Mouse (Mus musculus) CH12.LX (cell line): ENCODE measurements around the gene Gbgt1. TPM values are rescaled to one million over a fixed set of nuclear protein-coding genes. Genes with fewer than 3 reads are reported as not detected.

Experiments
- DNase-seq: peaks from one replicate; pipeline ENCODE4 v3.0.0-alpha.2; 2013; ENCODE audit errors: extremely low read depth
- H3K27ac ChIP-seq: 2 replicates; pipeline ENCODE4 v1.5.1; 2012; ENCODE audit warnings: low read depth, mild to moderate bottlenecking, control low read depth, moderate library complexity; ENCODE audit not compliant: insufficient read depth
- H3K27me3 ChIP-seq: replicated peaks from 2 replicates; pipeline ENCODE3; 2012; ENCODE audit warnings: inconsistent platforms
- H3K36me3 ChIP-seq, 2 experiments: replicated peaks in 1 of 2; 2 replicates each; pipeline versions ENCODE3 to v1.6.1; 2012; ENCODE audit warnings: inconsistent platforms in 1 of 2, low read length in 1 of 2, mild to moderate bottlenecking in 1 of 2, mixed read lengths in 1 of 2, moderate library complexity in 1 of 2; ENCODE audit not compliant: control insufficient read depth in 1 of 2, insufficient read depth in 1 of 2
- H3K4me1 ChIP-seq, 2 experiments: 2 replicates each; pipeline ENCODE4 v1.6.1; 2012; ENCODE audit warnings: inconsistent platforms in 1 of 2, moderate library complexity in 1 of 2; ENCODE audit not compliant: insufficient read depth in 2 of 2, control insufficient read depth in 1 of 2
- H3K4me2 ChIP-seq: 2 replicates; pipeline ENCODE4 v1.6.1; 2012; ENCODE audit warnings: low read depth, mild to moderate bottlenecking, control low read depth; ENCODE audit not compliant: poor library complexity, insufficient read depth, severe bottlenecking
- H3K4me3 ChIP-seq, 3 experiments: fragments of 150-350 bp in 1 of 3; sonication (generic) in 1 of 3; replicated peaks in 1 of 3; 2 replicates each; pipeline versions ENCODE3 to v1.5.1; 2011 to 2012; ENCODE audit warnings: low read depth in 2 of 3, low read length in 2 of 3, mild to moderate bottlenecking in 2 of 3, moderate library complexity in 2 of 3, control low read depth in 1 of 3, improper control_type of control experiment in 1 of 3, inconsistent platforms in 1 of 3, mixed read lengths in 1 of 3; ENCODE audit not compliant: poor library complexity in 1 of 3
- H3K79me2 ChIP-seq: replicated peaks from 2 replicates; pipeline ENCODE4 v1.6.1; 2012; ENCODE audit warnings: mild to moderate bottlenecking, moderate library complexity; ENCODE audit not compliant: control insufficient read depth, poor library complexity, insufficient read depth, severe bottlenecking; ENCODE audit errors: extremely low read depth
- H3K9ac ChIP-seq: 2 replicates; pipeline ENCODE4 v1.6.1; 2012; ENCODE audit warnings: low read depth, mild to moderate bottlenecking, control low read depth, moderate library complexity; ENCODE audit not compliant: insufficient read depth
- H3K9me3 ChIP-seq: replicated peaks from 2 replicates; pipeline ENCODE3; 2012; ENCODE audit warnings: low read length, inconsistent platforms, mixed read lengths
- BHLHE40 ChIP-seq: IDR thresholded peaks from 2 replicates; pipeline ENCODE4 v1.6.1; 2011; ENCODE audit warnings: mild to moderate bottlenecking, low read depth, low read length, improper control_type of control experiment
- CHD1 ChIP-seq: IDR thresholded peaks from 2 replicates; pipeline ENCODE4 v1.6.1; 2012; ENCODE audit warnings: low read depth, low read length, improper control_type of control experiment, inconsistent platforms
- CHD2 ChIP-seq: IDR thresholded peaks from 2 replicates; pipeline ENCODE4 v1.6.1; 2011; ENCODE audit warnings: low read length, improper control_type of control experiment
- CTCF ChIP-seq, 2 experiments: IDR thresholded peaks in 1 of 2; conservative IDR thresholded peaks in 1 of 2; 2 replicates each; pipeline ENCODE4 v1.5.1; 2011 to 2012; ENCODE audit warnings: low read depth in 2 of 2, low read length in 2 of 2, improper control_type of control experiment in 1 of 2, inconsistent platforms in 1 of 2, mild to moderate bottlenecking in 1 of 2, moderate library complexity in 1 of 2
- E2F4 ChIP-seq: IDR thresholded peaks from 2 replicates; pipeline ENCODE4 v1.6.1; 2011; ENCODE audit warnings: low read depth, low read length, improper control_type of control experiment; ENCODE audit not compliant: insufficient replicate concordance
- ELF1 ChIP-seq: IDR thresholded peaks from 2 replicates; pipeline ENCODE4 v1.6.1; 2014; ENCODE audit warnings: low read depth, mild to moderate bottlenecking, inconsistent platforms, low read length, improper control_type of control experiment
- EP300 ChIP-seq: IDR thresholded peaks from 2 replicates; pipeline ENCODE4 v1.6.1; 2011; ENCODE audit warnings: low read length, improper control_type of control experiment
- ETS1 ChIP-seq: conservative IDR thresholded peaks from 2 replicates; pipeline ENCODE4 v1.6.1; 2012; ENCODE audit warnings: low read depth, mild to moderate bottlenecking, inconsistent platforms, low read length, improper control_type of control experiment, moderate library complexity
- GABPA ChIP-seq: IDR thresholded peaks from 2 replicates; pipeline ENCODE4 v1.6.1; 2012; ENCODE audit warnings: low read depth, low read length, improper control_type of control experiment, inconsistent platforms; ENCODE audit not compliant: insufficient replicate concordance
- JUN ChIP-seq: IDR thresholded peaks from 2 replicates; pipeline ENCODE4 v1.6.1; 2011; ENCODE audit warnings: low read depth, mild to moderate bottlenecking, low read length, improper control_type of control experiment, moderate library complexity; ENCODE audit not compliant: insufficient read depth
- JUND ChIP-seq: conservative IDR thresholded peaks from 2 replicates; pipeline ENCODE4 v1.6.1; 2011; ENCODE audit warnings: low read depth, low read length, improper control_type of control experiment
- KAT2A ChIP-seq: IDR thresholded peaks from 2 replicates; pipeline ENCODE4 v1.6.1; 2012; ENCODE audit warnings: low read length, improper control_type of control experiment, inconsistent platforms; ENCODE audit not compliant: insufficient replicate concordance
- MAFK ChIP-seq: IDR thresholded peaks from 2 replicates; pipeline ENCODE4 v1.6.1; 2011; ENCODE audit warnings: low read length, improper control_type of control experiment; ENCODE audit not compliant: insufficient replicate concordance
- MAX ChIP-seq: IDR thresholded peaks from 2 replicates; pipeline ENCODE4 v1.6.1; 2011; ENCODE audit warnings: low read length, improper control_type of control experiment
- MAZ ChIP-seq: IDR thresholded peaks from 2 replicates; pipeline ENCODE4 v1.6.1; 2012; ENCODE audit warnings: low read depth, mild to moderate bottlenecking, inconsistent platforms, low read length, improper control_type of control experiment, moderate library complexity
- MEF2A ChIP-seq: IDR thresholded peaks from 2 replicates; pipeline ENCODE4 v1.6.1; 2014; ENCODE audit warnings: low read depth, mild to moderate bottlenecking, inconsistent platforms, low read length, improper control_type of control experiment, borderline replicate concordance
- MXI1 ChIP-seq: IDR thresholded peaks from 2 replicates; pipeline ENCODE4 v1.6.1; 2011; ENCODE audit warnings: mild to moderate bottlenecking, low read depth, low read length, improper control_type of control experiment
- MYC ChIP-seq: IDR thresholded peaks from 2 replicates; pipeline ENCODE4 v1.6.1; 2011; ENCODE audit warnings: low read depth, mild to moderate bottlenecking, improper control_type of control experiment, low read length
- NELFE ChIP-seq: IDR thresholded peaks from 2 replicates; pipeline ENCODE4 v1.6.1; 2011; ENCODE audit warnings: low read depth, low read length, improper control_type of control experiment
- NRF1 ChIP-seq: IDR thresholded peaks from 2 replicates; pipeline ENCODE4 v1.6.1; 2014; ENCODE audit warnings: low read depth, mild to moderate bottlenecking, inconsistent platforms, low read length, improper control_type of control experiment, moderate library complexity
- POLR2AphosphoS2 ChIP-seq: IDR thresholded peaks from 2 replicates; pipeline ENCODE4 v1.6.1; 2011; ENCODE audit warnings: low read depth, low read length, improper control_type of control experiment
- RAD21 ChIP-seq: IDR thresholded peaks from 2 replicates; pipeline ENCODE4 v1.6.1; 2011; ENCODE audit warnings: low read depth, mild to moderate bottlenecking, low read length, improper control_type of control experiment, moderate library complexity
- RCOR1 ChIP-seq: conservative IDR thresholded peaks from 2 replicates; pipeline ENCODE4 v1.6.1; 2012; ENCODE audit warnings: low read depth, mild to moderate bottlenecking, inconsistent platforms, low read length, improper control_type of control experiment
- SIN3A ChIP-seq: IDR thresholded peaks from 2 replicates; pipeline ENCODE4 v1.6.1; 2012; ENCODE audit warnings: low read length, improper control_type of control experiment, inconsistent platforms
- SMC3 ChIP-seq: IDR thresholded peaks from 2 replicates; pipeline ENCODE4 v1.6.1; 2011; ENCODE audit warnings: low read depth, low read length, improper control_type of control experiment
- TCF12 ChIP-seq: IDR thresholded peaks from 2 replicates; pipeline ENCODE4 v1.6.1; 2014; ENCODE audit warnings: low read depth, mild to moderate bottlenecking, inconsistent platforms, low read length, improper control_type of control experiment
- USF2 ChIP-seq: conservative IDR thresholded peaks from 2 replicates; pipeline ENCODE4 v1.6.1; 2011; ENCODE audit warnings: low read depth, low read length, improper control_type of control experiment
- ZC3H11A ChIP-seq: IDR thresholded peaks from 2 replicates; pipeline ENCODE4 v1.6.1; 2012; ENCODE audit warnings: low read depth, mild to moderate bottlenecking, inconsistent platforms, low read length, improper control_type of control experiment
- ZKSCAN1 ChIP-seq: IDR thresholded peaks from 2 replicates; pipeline ENCODE4 v1.6.1; 2012; ENCODE audit warnings: low read depth, inconsistent platforms, low read length, improper control_type of control experiment, borderline replicate concordance
- ZMIZ1 ChIP-seq: IDR thresholded peaks from 2 replicates; pipeline ENCODE4 v1.6.1; 2012; ENCODE audit warnings: low read depth, mild to moderate bottlenecking, inconsistent platforms, low read length, improper control_type of control experiment
- ZNF384 ChIP-seq: IDR thresholded peaks from 2 replicates; pipeline ENCODE4 v1.6.1; 2012; ENCODE audit warnings: low read depth, low read length, improper control_type of control experiment, inconsistent platforms
- dilution Hi-C: fragments of 300-500 bp; cut with MboI; formaldehyde crosslinking; loops from 2 replicates; pipeline ENCODE4 v1.14.3; 2020; ENCODE audit warnings: low sequenced_read_pairs; ENCODE audit not compliant: extremely low pct_unique_long_range_greater_than_20kb, extremely low pct_ligation_motif_present
- in situ Hi-C: fragments of 300-500 bp; cut with MboI; formaldehyde crosslinking; loops from 3 replicates; pipeline ENCODE4 v1.14.3; 2019; ENCODE audit warnings: low sequenced_read_pairs, low pct_ligation_motif_present, low pct_unique_long_range_greater_than_20kb, mixed read lengths
- polyA plus RNA-seq: library from polyadenylated mRNA; unstranded; fragments of >175 nt; gene quantifications from 2 replicates; pipeline ENCODE4 v1.2.1, GENCODE M21; 2012; ENCODE audit warnings: low read depth; ENCODE audit not compliant: insufficient read length
- total RNA-seq, 2 experiments: library from RNA; depleted of rRNA; stranded (reverse); fragments of 300-350 nt in 1 of 2; fragments of >200 nt in 1 of 2; gene quantifications; 2 replicates each; pipeline ENCODE4 v1.2.3; 2012 to 2014

Gbgt1 gene
- total and polyA plus RNA-seq, 3 experiments: not detected

GRCm38 (mm10) chr2:28546560-28546959 is 49.9 kb downstream of the Gbgt1 start:
- dilution Hi-C loops: no loop called here
- in situ Hi-C loops: loop anchor here (5.0 kb wide), 1 partner anchor 34 kb away; the partner anchor contains the start of gene Ralgds
- no peak for DNase-seq

GRCm38 (mm10) chr2:28547237-28548172 is 50.8 kb downstream of the Gbgt1 start:
- H3K9ac ChIP-seq: no peak overlapping the region
- no peak overlapping the region for H3K27ac ChIP-seq
- in situ Hi-C loops: loop anchor here (5.0 kb wide), 1 partner anchor 35 kb away; the partner anchor contains the start of gene Ralgds
- peaks cover 7 to 35% of the 10 kb centered on the region in 2 experiments for H3K4me1 ChIP-seq
- dilution Hi-C loops: no loop called here
- H3K4me3 ChIP-seq: no peak overlapping the region
- no peaks in the 10 kb centered on the region for H3K9me3 ChIP-seq
- DNase-seq: peak; percentile 88
- H3K4me2 ChIP-seq: no peak overlapping the region
- no peaks in the 10 kb centered on the region for H3K79me2 ChIP-seq
- H3K27me3 ChIP-seq: no peaks in the 10 kb centered on the region
- peaks cover 68 to 96% of the 10 kb centered on the region in 2 experiments for H3K36me3 ChIP-seq
- TF ChIP-seq MEF2A (peak; percentile 27; the same call in 1 of the 2 replicates), CHD1 (no peak), JUND (no peak), ZC3H11A (peak; percentile 90), E2F4 (no peak), NELFE (peak; percentile 35; the same call in 1 of the 2 replicates), SIN3A (0 out of 2 replicates have a peak, but pooled peaks have one; percentile 2), TCF12 (no peak), RAD21 (no peak; the same call in none of the 2 replicates), USF2 (no peak), MYC (no peak), CHD2 (no peak), ZKSCAN1 (no peak), RCOR1 (no peak), POLR2AphosphoS2 (no peak), ZMIZ1 (no peak), GABPA (no peak), MAFK (no peak), ETS1 (no peak), EP300 (no peak), BHLHE40 (no peak), SMC3 (peak; percentile 99), MAZ (no peak), CTCF (conservative IDR thresholded peaks at IDR 0.05 in 1 of 2, IDR thresholded peaks at IDR 0.05 in 1 of 2; ENCODE audit: low read depth in 2 of 2, low read length in 2 of 2) (peak; percentile 90 to 99), JUN (no peak), ELF1 (no peak)

More at GRCm38 (mm10) chr2:28546560-28546959, 49.9 kb downstream of the Gbgt1 start:
- TF ChIP-seq RCOR1 (no peak), MYC (no peak), SIN3A (no peak), RAD21 (no peak), ZNF384 (no peak), MXI1 (no peak), JUN (no peak), KAT2A (no peak), NRF1 (no peak), TCF12 (no peak), MAX (no peak)
- H3K9me3 ChIP-seq: no peaks in the 10 kb centered on the region
- H3K79me2 ChIP-seq: no peaks in the 10 kb centered on the region
- peaks cover 64 to 95% of the 10 kb centered on the region in 2 experiments for H3K36me3 ChIP-seq
- no peak overlapping the region for H3K4me3 ChIP-seq
- no peaks in the 10 kb centered on the region for H3K27me3 ChIP-seq
- H3K9ac ChIP-seq: no peak overlapping the region
- H3K4me2 ChIP-seq: no peak overlapping the region
- no peak overlapping the region for H3K27ac ChIP-seq
- peaks cover 7 to 37% of the 10 kb centered on the region in 2 experiments for H3K4me1 ChIP-seq
